Mouse (Mus musculus) heart, postnatal 0 days (tissue): ENCODE results near the gene Tacc3. TPM values are rescaled to one million over a fixed set of nuclear protein-coding genes. Genes with fewer than 3 reads are reported as not detected.

Experiments
- ATAC-seq: fragments of 200-750 bp; cut with Nextera tagmentation; 2 replicates; pipeline ENCODE4 v1.8.0; 2017; ENCODE audit warnings: low read depth, moderate number of reproducible peaks, moderate library complexity; ENCODE audit not compliant: insufficient read depth
- DNase-seq: peaks from one replicate; pipeline ENCODE4 v3.0.0-alpha.2; 2016; ENCODE audit warnings: low spot score
- H3K27ac ChIP-seq: fragments of 300-500 bp; sonication (generic); 2 replicates; pipeline ENCODE4 v1.5.1; 2014; ENCODE audit warnings: low read depth, mild to moderate bottlenecking
- H3K27me3 ChIP-seq: fragments of 300-500 bp; sonication (generic); 2 replicates; pipeline ENCODE4 v1.6.1; 2014; ENCODE audit warnings: low read length, mixed read lengths; ENCODE audit not compliant: control insufficient read depth, insufficient read depth
- H3K36me3 ChIP-seq: fragments of 300-500 bp; sonication (generic); replicated peaks from 2 replicates; pipeline ENCODE4 v1.6.1; 2014; ENCODE audit warnings: low read length, mixed read lengths; ENCODE audit not compliant: control insufficient read depth, insufficient read depth
- H3K4me1 ChIP-seq: fragments of 300-500 bp; sonication (generic); 2 replicates; pipeline ENCODE4 v1.6.1; 2014; ENCODE audit warnings: antibody characterized with exemption; ENCODE audit not compliant: control insufficient read depth, insufficient read depth
- H3K4me2 ChIP-seq: fragments of 300-500 bp; sonication (generic); 2 replicates; pipeline ENCODE4 v1.6.1; 2014; ENCODE audit warnings: low read depth, mild to moderate bottlenecking, low read length, moderate library complexity
- H3K4me3 ChIP-seq: fragments of 300-500 bp; sonication (generic); 2 replicates; pipeline ENCODE4 v1.5.1; 2014; ENCODE audit warnings: low read depth, low read length
- H3K9ac ChIP-seq: fragments of 300-500 bp; sonication (generic); replicated peaks from 2 replicates; pipeline ENCODE4 v1.6.1; 2014; ENCODE audit warnings: low read depth, low read length, mixed read lengths
- H3K9me3 ChIP-seq: fragments of 300-500 bp; sonication (generic); replicated peaks from 2 replicates; pipeline ENCODE4 v1.6.1; 2016; ENCODE audit warnings: low read length; ENCODE audit not compliant: control insufficient read depth
- CTCF ChIP-seq: IDR thresholded peaks from 2 replicates; pipeline ENCODE4 v1.5.1; 2016; ENCODE audit warnings: antibody characterized with exemption, control low read depth, low read depth
- EP300 ChIP-seq: IDR thresholded peaks from 2 replicates; pipeline ENCODE4 v1.6.1; 2016; ENCODE audit warnings: antibody characterized with exemption, low read depth
- WGBS: fragments of 180-500 bp; shearing (Covaris S2); extraction: QIAGEN DNeasy Blood & Tissue Kit; methylation state at CpG from one replicate; pipeline ENCODE4 v1.1.7; 2014; 5-methylcytosine and 5-hydroxymethylcytosine counted together
- polyA plus RNA-seq: library from polyadenylated mRNA; unstranded; fragments of >200 nt; fragmentation: Nextera tagmentation; extraction: Ambion mirVana; gene quantifications from 2 replicates; pipeline ENCODE4 v1.2.1, GENCODE M21; 2015
- total RNA-seq: library from RNA; depleted of rRNA; stranded (reverse); fragments of >200 nt; gene quantifications from 2 replicates; pipeline ENCODE4 v1.2.3, GENCODE M21; 2014; ENCODE audit warnings: low replicate concordance; rRNA removed

The Tacc3 gene
- 42.1 and 51.1 TPM in 2 replicates for total RNA-seq
- 35.2 and 39.4 TPM in 2 replicates for polyA plus RNA-seq

GRCm38 (mm10) chr5:33657787-33658663, at the start of gene Tacc3, which contains the start of gene Tmem129:
Tacc3 (plus strand) TSS chr5:33658128.
Tmem129 (minus strand) TSS chr5:33658416.
- TF ChIP-seq CTCF, result no peak
- TF ChIP-seq EP300, result peak; percentile 93
- Histone ChIP-seq H3K4me1 (peaks cover 19% of the 10 kb centered on the region), H3K4me3 (peak within 1 kb of the TSS; percentile 80), H3K9ac (peak within 1 kb of the TSS; percentile 74), H3K27ac (peak within 1 kb of the TSS; percentile 98), H3K9me3 (no peaks in the 10 kb centered on the region), H3K27me3 (no peaks in the 10 kb centered on the region), H3K4me2 (peak within 1 kb of the TSS; percentile 86), H3K36me3 (peaks cover 41% of the 10 kb centered on the region)
- WGBS, result under 1% methylated on average over 60 of the region's 60 CpGs
- DNase-seq (peak; percentile 100), ATAC-seq (peak; percentile 96)

DNA sequence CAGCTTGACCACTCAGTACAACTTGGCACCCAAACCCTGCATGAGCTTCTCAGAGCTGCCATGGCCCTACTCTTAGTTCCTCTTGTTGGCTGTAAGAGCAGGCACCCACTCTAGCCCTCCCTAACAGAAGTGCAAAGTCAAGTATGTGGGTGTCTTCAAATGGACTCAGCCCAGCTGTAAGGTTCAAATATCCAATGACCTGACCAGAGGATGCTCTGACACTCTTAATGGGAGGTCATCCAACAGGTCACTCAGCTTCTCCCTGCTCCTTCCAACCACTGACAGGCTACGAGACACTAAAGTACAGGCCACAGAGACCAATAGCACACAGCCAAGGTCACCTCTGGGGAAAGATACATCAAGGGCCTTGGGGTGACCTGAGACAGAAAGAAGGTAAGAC, 48.7 kb upstream of the Tacc3 start:
- 91% methylated on average over 1 of the region's 1 CpGs for WGBS

GRCm38 (mm10) chr5:33611795-33612194, 46.1 kb upstream of the Tacc3 start:
- no peak for DNase-seq
- TF ChIP-seq EP300 (no peak), CTCF (no peak)
- ATAC-seq, result no peak
- no peaks in the 10 kb centered on the region for H3K27me3 ChIP-seq
- H3K27ac ChIP-seq, result no peak overlapping the region
- no peak overlapping the region for H3K4me3 ChIP-seq
- no peaks in the 10 kb centered on the region for H3K9me3 ChIP-seq
- 86% methylated on average over 1 of the region's 1 CpGs for WGBS
- peaks cover 62% of the 10 kb centered on the region for H3K36me3 ChIP-seq
- no peak overlapping the region for H3K9ac ChIP-seq
- H3K4me2 ChIP-seq, result no peak overlapping the region
- no peaks in the 10 kb centered on the region for H3K4me1 ChIP-seq

More for the DNA sequence above, 48.7 kb upstream of the Tacc3 start:
- Histone ChIP-seq H3K4me3 (no peak overlapping the region), H3K27me3 (no peaks in the 10 kb centered on the region), H3K4me2 (no peak overlapping the region), H3K27ac (no peak overlapping the region), H3K4me1 (no peaks in the 10 kb centered on the region), H3K36me3 (peaks cover 57% of the 10 kb centered on the region), H3K9me3 (no peaks in the 10 kb centered on the region), H3K9ac (no peak overlapping the region)
- ATAC-seq (no peak), DNase-seq (no peak)
- TF ChIP-seq CTCF (no peak), EP300 (no peak)

- TF ChIP-seq EP300 (no peak), CTCF (no peak)
- H3K4me1 ChIP-seq, result no peaks in the 10 kb centered on the region
- ATAC-seq (no peak), DNase-seq (no peak)
- 65% methylated on average over 6 of the region's 6 CpGs for WGBS
- no peak overlapping the region for H3K9ac ChIP-seq
- H3K4me3 ChIP-seq, result no peak overlapping the region
- no peak overlapping the region for H3K4me2 ChIP-seq
- H3K27ac ChIP-seq, result no peak overlapping the region
- H3K27me3 ChIP-seq, result no peaks in the 10 kb centered on the region
- H3K9me3 ChIP-seq, result no peaks in the 10 kb centered on the region
- peaks cover 38% of the 10 kb centered on the region for H3K36me3 ChIP-seq
Observed at GRCm38 (mm10) chr5:33614391-33614790, 43.5 kb upstream of the Tacc3 start.

- DNase-seq, result no peak
- WGBS, result 89% methylated on average over 2 of the region's 2 CpGs
- no peak for ATAC-seq
Observed at GRCm38 (mm10) chr5:33622671-33623070, 35.3 kb upstream of the Tacc3 start.

More at GRCm38 (mm10) chr5:33622671-33623070, 35.3 kb upstream of the Tacc3 start:
- H3K27ac ChIP-seq, result no peak overlapping the region
- H3K4me1 ChIP-seq, result peaks cover 1% of the 10 kb centered on the region
- no peak overlapping the region for H3K4me2 ChIP-seq
- no peaks in the 10 kb centered on the region for H3K27me3 ChIP-seq
- H3K4me3 ChIP-seq, result no peak overlapping the region
- H3K9me3 ChIP-seq, result no peaks in the 10 kb centered on the region
- no peak for TF ChIP-seq EP300
- TF ChIP-seq CTCF, result no peak
- H3K36me3 ChIP-seq, result peaks cover 6% of the 10 kb centered on the region; the same call in 1 of the 2 replicates
- H3K9ac ChIP-seq, result no peak overlapping the region
